24 mouse cellular contexts compared by ENCODE assay signal in the genomic region with DNA sequence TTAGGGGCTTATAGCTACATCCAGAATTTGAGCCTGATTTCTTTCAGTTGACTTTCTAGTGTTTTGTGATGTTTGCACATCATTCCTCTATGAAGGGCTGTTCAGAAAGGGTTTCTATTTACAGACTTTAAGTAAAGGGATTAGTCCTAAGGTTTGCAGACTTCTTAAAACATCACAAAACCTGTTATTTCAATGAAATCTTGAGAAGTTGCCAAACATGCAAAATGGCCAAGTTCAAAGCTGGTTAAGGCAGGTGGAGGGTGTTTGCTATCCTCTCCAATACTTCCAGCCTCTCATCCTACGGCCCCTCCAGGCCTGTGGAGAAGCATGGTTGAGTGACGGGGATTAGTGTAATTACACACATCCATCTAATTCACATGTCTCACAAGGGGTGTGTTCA.
"Had no signal": no experiment of that assay in that cellular context is flagged by ENCODE, and none has a peak within 500 bp of the region (broad histone marks: within the 10 kb centered on the region; RNA-seq: fewer than 3 reads in every experiment).

No protein-coding gene starts in this region.

- H3K27me3 ChIP-seq: heart, embryonic 13.5 days; heart, embryonic 15.5 days; hindbrain, embryonic 13.5 days; hindbrain, embryonic 15.5 days; kidney, embryonic 15.5 days; limb, embryonic 13.5 days had no signal

- H3K4me1 ChIP-seq: heart, embryonic 13.5 days; heart, embryonic 15.5 days; hindbrain, embryonic 13.5 days; hindbrain, embryonic 15.5 days; kidney, embryonic 15.5 days; limb, embryonic 13.5 days had no signal

- ATAC-seq: hindbrain, postnatal 0 days; intestine, embryonic 16.5 days had no signal

- H3K4me3 ChIP-seq: heart, adult 2 months; heart, embryonic 13.5 days; heart, embryonic 15.5 days; hindbrain, embryonic 13.5 days; hindbrain, embryonic 15.5 days; kidney, embryonic 15.5 days; limb, embryonic 13.5 days had no signal

- DNase-seq: gastrocnemius, postnatal 14 days; gastrocnemius, postnatal 36 days; heart, adult 11 months; heart, adult 2 months; heart, postnatal 14 days; heart, postnatal 36 days; kidney, adult 11 months; kidney, adult 2 months; kidney, adult 9 months; kidney, postnatal 14 days; kidney, postnatal 36 days; layer of hippocampus, adult 9-11 months; layer of hippocampus, postnatal 36 days; left cerebral cortex, postnatal 4 days had no signal

- H3K9ac ChIP-seq: heart, embryonic 13.5 days; heart, embryonic 15.5 days; hindbrain, embryonic 13.5 days; hindbrain, embryonic 15.5 days; kidney, embryonic 15.5 days; limb, embryonic 13.5 days had no signal

- H3K27ac ChIP-seq: heart, adult 2 months; heart, embryonic 13.5 days; heart, embryonic 15.5 days; hindbrain, embryonic 13.5 days; hindbrain, embryonic 15.5 days; hindbrain, postnatal 0 days; kidney, embryonic 15.5 days; kidney, postnatal 0 days; limb, embryonic 13.5 days had no signal

- H3K4me2 ChIP-seq: heart, embryonic 11.5 days; heart, embryonic 13.5 days; heart, embryonic 15.5 days; hindbrain, embryonic 13.5 days; hindbrain, embryonic 15.5 days; kidney, embryonic 15.5 days; limb, embryonic 13.5 days had no signal

- H3K9me3 ChIP-seq: heart, embryonic 13.5 days; heart, embryonic 15.5 days; hindbrain, embryonic 13.5 days; hindbrain, embryonic 15.5 days; kidney, embryonic 15.5 days; limb, embryonic 13.5 days had no signal

- H3K36me3 ChIP-seq: heart, embryonic 13.5 days; heart, embryonic 15.5 days; hindbrain, embryonic 13.5 days; hindbrain, embryonic 15.5 days; kidney, embryonic 15.5 days; limb, embryonic 13.5 days had no signal
